In the genomic region with DNA sequence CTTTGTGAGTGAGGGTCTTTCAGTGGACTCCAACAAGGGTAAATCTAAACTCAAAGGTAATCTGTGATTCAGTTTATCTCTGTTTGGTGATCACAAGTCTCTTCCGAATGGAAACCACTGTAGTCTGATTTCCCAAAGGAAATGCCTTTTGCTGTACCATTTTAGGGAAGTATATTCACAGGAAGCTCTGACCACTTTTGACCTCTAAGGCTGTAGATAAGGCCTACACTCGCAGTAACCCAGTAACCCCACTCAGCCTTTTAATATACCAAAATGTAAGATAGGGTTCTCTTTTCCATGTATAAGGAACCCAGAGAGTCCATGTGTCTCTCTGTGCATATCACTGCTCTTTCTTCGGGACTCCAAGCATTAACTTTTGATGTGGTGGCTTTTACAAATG, we compare ENCODE assay signal across 24 mouse cellular contexts. TPM values are rescaled to one million over a fixed set of nuclear protein-coding genes. Genes with fewer than 3 reads are reported as not detected.
DNase-seq lines count a peak whose midpoint lies in the region; ATAC-seq and TF ChIP-seq lines count a peak whose summit lies in the region.
"Had no signal": no experiment of that assay in that cellular context is flagged by ENCODE, and none has a peak within 500 bp of the region (broad histone marks: within the 10 kb centered on the region; RNA-seq: fewer than 3 reads in every experiment).

No protein-coding gene starts in this region.

- H3K27me3 ChIP-seq in MEL (ENCODE audit: control insufficient read depth in 1 of 2, insufficient read depth in 2 of 2, low read length in 2 of 2) = no peaks in the 10 kb centered on the region
- H3K27me3 ChIP-seq in forebrain, embryonic 14.5 days (replicated peaks; ENCODE audit: control insufficient read depth, insufficient read depth, low read length) = no peaks in the 10 kb centered on the region
- H3K27me3 ChIP-seq: embryonic facial prominence, embryonic 13.5 days; forebrain, embryonic 12.5 days; heart, embryonic 15.5 days; hindbrain, embryonic 15.5 days; Patski had no signal

- no peak overlapping the region for H3K4me2 ChIP-seq in forebrain, embryonic 14.5 days (ENCODE audit: low read length)
- H3K4me2 ChIP-seq: embryonic facial prominence, embryonic 13.5 days; forebrain, embryonic 12.5 days; heart, embryonic 11.5 days; heart, embryonic 15.5 days; hindbrain, embryonic 15.5 days had no signal

- 89% methylated on average over 3 of the region's 3 CpGs for WGBS in forebrain, embryonic 14.5 days

- no peak overlapping the region for H3K9ac ChIP-seq in MEL (ENCODE audit: control insufficient read depth, low read depth, low read length, poor library complexity, severe bottlenecking)
- no peak overlapping the region for H3K9ac ChIP-seq in forebrain, embryonic 14.5 days (ENCODE audit: low read length)
- H3K9ac ChIP-seq: embryonic facial prominence, embryonic 13.5 days; forebrain, embryonic 12.5 days; forebrain, postnatal 0 days; heart, embryonic 15.5 days; hindbrain, embryonic 15.5 days had no signal

- TF ChIP-seq POLR2A in MEL (IDR thresholded peaks at IDR 0.05; ENCODE audit: control insufficient read depth in 1 of 2, insufficient read depth in 1 of 2, low read depth in 1 of 2, low read length in 2 of 2, poor library complexity in 1 of 2) = no peak

- no peak for TF ChIP-seq CTCF in MEL (IDR thresholded peaks at IDR 0.05 in 2 of 3, conservative IDR thresholded peaks at IDR 0.05 in 1 of 3; ENCODE audit: control insufficient read depth in 1 of 3, insufficient read depth in 1 of 3, low read depth in 2 of 3, low read length in 3 of 3, poor library complexity in 1 of 3, severe bottlenecking in 1 of 3)

- DNase-seq in 416B (ENCODE audit: low read depth) (peak; percentile 80), MEL (ENCODE audit: low read depth, low spot score) (no peak)
- DNase-seq in spleen, adult 12 weeks (ENCODE audit: low spot score) = no peak
- DNase-seq in forebrain, embryonic 14.5 days (ENCODE audit: low spot score) = no peak
- DNase-seq: adrenal gland, postnatal 25 days; B cell, adult 2 months; cerebellum, adult 2 months; cerebellum, postnatal 10 days; forebrain, postnatal 0 days; gastrocnemius, postnatal 25 days; heart, adult 18-20 months; heart, postnatal 14 days had no signal

- no peak overlapping the region for H3K27ac ChIP-seq in MEL (ENCODE audit: control insufficient read depth, low read depth, low read length)
- no peak overlapping the region for H3K27ac ChIP-seq in forebrain, embryonic 14.5 days (ENCODE audit: low read depth, low read length)
- H3K27ac ChIP-seq: embryonic facial prominence, embryonic 13.5 days; forebrain, embryonic 12.5 days; heart, embryonic 15.5 days; hindbrain, embryonic 15.5 days had no signal

- peak; percentile 84 for ATAC-seq in granulocyte monocyte progenitor cell, adult 5-6 weeks (replicated peaks; ENCODE audit: poor library complexity, severe bottlenecking)
- peak; percentile 55 for ATAC-seq in megakaryocyte progenitor cell, adult 5-6 weeks (replicated peaks; ENCODE audit: poor library complexity)
- ATAC-seq in forebrain, embryonic 14.5 days = no peak
- ATAC-seq: activated CD4-positive, CD25-positive, alpha-beta regulatory T cell, adult 4 months; CD4-positive, CD25-positive, alpha-beta regulatory T cell, adult 4 months; forebrain, postnatal 0 days; intestine, embryonic 16.5 days; Patski had no signal

- H3K79me2 ChIP-seq in MEL (ENCODE audit: control insufficient read depth, insufficient read depth, low read length, poor library complexity) = no peaks in the 10 kb centered on the region

- H3K36me3 ChIP-seq in MEL (ENCODE audit: control insufficient read depth in 1 of 2, insufficient read depth in 2 of 2, low read length in 2 of 2) = peaks cover 0 to 2% of the 10 kb centered on the region in 2 experiments; a peak in 1 of 4 replicates
- no peaks in the 10 kb centered on the region for H3K36me3 ChIP-seq in forebrain, embryonic 14.5 days (ENCODE audit: control insufficient read depth, insufficient read depth, low read length)
- H3K36me3 ChIP-seq: embryonic facial prominence, embryonic 13.5 days; forebrain, embryonic 12.5 days; G1E; heart, embryonic 15.5 days; hindbrain, embryonic 15.5 days had no signal

- TF ChIP-seq EP300 in MEL (IDR thresholded peaks at IDR 0.05; ENCODE audit: low read depth in 1 of 2, low read length in 2 of 2) = 0 out of 4 replicates have a peak, but pooled peaks of 1 of the 2 experiments have one; percentile 15

- no peaks in the 10 kb centered on the region for H3K9me3 ChIP-seq in MEL (replicated peaks; ENCODE audit: insufficient read depth, low read length)
- H3K9me3 ChIP-seq in forebrain, embryonic 14.5 days (replicated peaks; ENCODE audit: control insufficient read depth, low read length) = no peaks in the 10 kb centered on the region
- H3K9me3 ChIP-seq: embryonic facial prominence, embryonic 13.5 days; forebrain, embryonic 12.5 days; G1E; heart, embryonic 15.5 days; hindbrain, embryonic 15.5 days had no signal

- no peak overlapping the region for H3K4me3 ChIP-seq in MEL (ENCODE audit: control insufficient read depth in 1 of 2, insufficient read depth in 1 of 2, low read depth in 2 of 2, low read length in 2 of 2)
- H3K4me3 ChIP-seq in forebrain, embryonic 14.5 days (ENCODE audit: low read depth, low read length) = no peak overlapping the region
- H3K4me3 ChIP-seq: embryonic facial prominence, embryonic 13.5 days; forebrain, embryonic 12.5 days; heart, embryonic 15.5 days; hindbrain, embryonic 15.5 days had no signal

- no peak for TF ChIP-seq RAD21 in MEL (IDR thresholded peaks at IDR 0.05; ENCODE audit: low read depth, low read length)

- H3K4me1 ChIP-seq in MEL (ENCODE audit: control insufficient read depth in 1 of 2, insufficient read depth in 2 of 2, low read length in 2 of 2) = 0 out of 4 replicates have a peak, but pooled peaks cover 0 to 4% of the 10 kb centered on the region in 2 experiments
- H3K4me1 ChIP-seq in forebrain, embryonic 14.5 days (ENCODE audit: control insufficient read depth, insufficient read depth, low read length) = no peaks in the 10 kb centered on the region
- H3K4me1 ChIP-seq: embryonic facial prominence, embryonic 13.5 days had no signal

TF ChIP-seq in MEL, 35 proteins besides CTCF, POLR2A, EP300 and RAD21:
- TF ChIP-seq RCOR1 (IDR thresholded peaks at IDR 0.05; ENCODE audit: low read depth, low read length) (peak; percentile 60), KAT2A (conservative IDR thresholded peaks at IDR 0.05; ENCODE audit: low read depth, low read length) (no peak), GATA1 (IDR thresholded peaks at IDR 0.05; ENCODE audit: low read depth, low read length) (peak; percentile 45)

RNA-seq across cellular contexts. Expression of a gene that starts 5.4 kb away (rescaled TPM):
- total RNA-seq in MEL (2012; rRNA removed) = 40.8 and 62.2 TPM in 2 replicates
- 10 to 100 TPM in 1 of 2 experiments, not detected in 1; 73.5 TPM for polyA plus RNA-seq in MEL (2012; ENCODE audit: insufficient read depth in 1 of 2, insufficient read length in 2 of 2, low read depth in 1 of 2, low replicate concordance in 2 of 2, missing spikeins in 1 of 2)
- 34.0 and 35.5 TPM in 2 replicates for total RNA-seq in granulocyte monocyte progenitor cell, adult 5-6 weeks (2014; fragmentation: Nextera tagmentation)
- 51.9 and 58.2 TPM in 2 replicates for total RNA-seq in granulocyte monocyte progenitor cell, adult 5-6 weeks (2017)
- 40.3 and 55.4 TPM in 2 replicates for total RNA-seq in megakaryocyte progenitor cell, adult 5-6 weeks (2015)
- total RNA-seq in megakaryocyte progenitor cell, adult 5-6 weeks (2017) = 47.5 and 74.5 TPM in 2 replicates
- polyA plus RNA-seq in forebrain, embryonic 14.5 days (2014; fragmentation: Nextera tagmentation; extraction: Ambion mirVana) = 51.5 and 59.2 TPM in 2 replicates

RNA-seq across cellular contexts. Expression of a gene that starts 23.2 kb away (rescaled TPM):
- total RNA-seq in MEL (2012; rRNA removed) = 0.42 and 0.52 TPM in 2 replicates
- polyA plus RNA-seq in MEL (2012; ENCODE audit: insufficient read depth in 1 of 2, insufficient read length in 2 of 2, low read depth in 1 of 2, low replicate concordance in 2 of 2, missing spikeins in 1 of 2) = under 1 TPM in 1 of 2 experiments, not detected in 1; 0.50 TPM
- total RNA-seq in granulocyte monocyte progenitor cell, adult 5-6 weeks (2014; fragmentation: Nextera tagmentation) = 8.3 and 13.3 TPM in 2 replicates
- 20.4 and 22.5 TPM in 2 replicates for total RNA-seq in granulocyte monocyte progenitor cell, adult 5-6 weeks (2017)
- 28.1 and 31.6 TPM in 2 replicates for total RNA-seq in megakaryocyte progenitor cell, adult 5-6 weeks (2015)
- total RNA-seq in megakaryocyte progenitor cell, adult 5-6 weeks (2017) = 20.1 and 20.5 TPM in 2 replicates
- 0.10 TPM in 1 of 2 replicates, not detected in the other for polyA plus RNA-seq in forebrain, embryonic 14.5 days (2014; fragmentation: Nextera tagmentation; extraction: Ambion mirVana)
- polyA plus RNA-seq: G1E had no signal

RNA-seq across cellular contexts. Expression of a gene that starts 44.1 kb away (rescaled TPM):
- total RNA-seq in MEL (2012; rRNA removed) = 0.10 and 0.23 TPM in 2 replicates
- 1 to 10 TPM in 1 of 2 experiments, not detected in 1; 1.1 TPM for polyA plus RNA-seq in MEL (2012; ENCODE audit: insufficient read depth in 1 of 2, insufficient read length in 2 of 2, low read depth in 1 of 2, low replicate concordance in 2 of 2, missing spikeins in 1 of 2)
- total RNA-seq in granulocyte monocyte progenitor cell, adult 5-6 weeks (2014; fragmentation: Nextera tagmentation) = 6.1 and 9.0 TPM in 2 replicates
- 4.2 and 5.2 TPM in 2 replicates for total RNA-seq in granulocyte monocyte progenitor cell, adult 5-6 weeks (2017)
- 8.3 and 13.6 TPM in 2 replicates for total RNA-seq in megakaryocyte progenitor cell, adult 5-6 weeks (2015)
- total RNA-seq in megakaryocyte progenitor cell, adult 5-6 weeks (2017) = 2.8 and 5.7 TPM in 2 replicates
- polyA plus RNA-seq in forebrain, embryonic 14.5 days (2014; fragmentation: Nextera tagmentation; extraction: Ambion mirVana) = 2.5 and 3.2 TPM in 2 replicates
- polyA plus RNA-seq: G1E had no signal

RNA-seq across cellular contexts. Expression of a gene that starts 56.4 kb away (rescaled TPM):
- total RNA-seq in MEL (2012; rRNA removed) = 136 and 165 TPM in 2 replicates
- 100 to 1,000 TPM in 1 of 2 experiments, not detected in 1; 186 TPM for polyA plus RNA-seq in MEL (2012; ENCODE audit: insufficient read depth in 1 of 2, insufficient read length in 2 of 2, low read depth in 1 of 2, low replicate concordance in 2 of 2, missing spikeins in 1 of 2)
- total RNA-seq in granulocyte monocyte progenitor cell, adult 5-6 weeks (2014; fragmentation: Nextera tagmentation) = 85.5 and 133 TPM in 2 replicates
- 126 and 136 TPM in 2 replicates for total RNA-seq in granulocyte monocyte progenitor cell, adult 5-6 weeks (2017)
- total RNA-seq in megakaryocyte progenitor cell, adult 5-6 weeks (2015) = 75.6 and 76.8 TPM in 2 replicates
- 153 and 162 TPM in 2 replicates for total RNA-seq in megakaryocyte progenitor cell, adult 5-6 weeks (2017)
- 179 and 180 TPM in 2 replicates for polyA plus RNA-seq in forebrain, embryonic 14.5 days (2014; fragmentation: Nextera tagmentation; extraction: Ambion mirVana)
